Mouse (Mus musculus) hindbrain, embryonic 14.5 days (tissue): ENCODE data around the gene Lin7a. TPM values are rescaled to one million over a fixed set of nuclear protein-coding genes. Genes with fewer than 3 reads are reported as not detected.

ENCODE experiments used
- ATAC-seq: fragments of 200-750 bp; cut with Nextera tagmentation; 2 replicates; pipeline ENCODE4 v1.8.0; 2017; ENCODE audit warnings: moderate number of reproducible peaks, mild to moderate bottlenecking, moderate TSS enrichment, moderate library complexity; ENCODE audit not compliant: low FRiP score
- DNase-seq: peaks from one replicate; pipeline ENCODE4 v3.0.0-alpha.2; 2015; ENCODE audit warnings: low spot score
- H3K27ac ChIP-seq: fragments of 300-500 bp; sonication (generic); 2 replicates; pipeline ENCODE4 v1.5.1; 2014; ENCODE audit warnings: mild to moderate bottlenecking, moderate library complexity
- H3K27me3 ChIP-seq: fragments of 300-500 bp; sonication (generic); 2 replicates; pipeline ENCODE4 v1.6.1; 2014; ENCODE audit warnings: mild to moderate bottlenecking, low read length, mixed read lengths; ENCODE audit not compliant: control insufficient read depth, insufficient read depth
- H3K36me3 ChIP-seq: fragments of 300-500 bp; sonication (generic); replicated peaks from 2 replicates; pipeline ENCODE4 v1.6.1; 2014; ENCODE audit not compliant: control insufficient read depth, insufficient read depth
- H3K4me1 ChIP-seq: fragments of 300-500 bp; sonication (generic); replicated peaks from 2 replicates; pipeline ENCODE4 v1.6.1; 2014; ENCODE audit warnings: antibody characterized with exemption, low read length, mixed read lengths; ENCODE audit not compliant: control insufficient read depth, insufficient read depth
- H3K4me2 ChIP-seq: fragments of 300-500 bp; sonication (generic); replicated peaks from 2 replicates; pipeline ENCODE4 v1.6.1; 2014; ENCODE audit warnings: mild to moderate bottlenecking, moderate library complexity
- H3K4me3 ChIP-seq: fragments of 300-500 bp; sonication (generic); replicated peaks from 2 replicates; pipeline ENCODE4 v1.5.1; 2014; ENCODE audit warnings: mild to moderate bottlenecking, low read length
- H3K9ac ChIP-seq: fragments of 300-500 bp; sonication (generic); 2 replicates; pipeline ENCODE4 v1.6.1; 2014
- H3K9me3 ChIP-seq: fragments of 300-500 bp; sonication (generic); 2 replicates; pipeline ENCODE4 v1.6.1; 2016; ENCODE audit warnings: low read length; ENCODE audit not compliant: control insufficient read depth
- WGBS: fragments of 180-500 bp; shearing (Covaris S2); extraction: QIAGEN DNeasy Blood & Tissue Kit; methylation state at CpG from one replicate; pipeline ENCODE4 v1.1.7; 2014; 5-methylcytosine and 5-hydroxymethylcytosine counted together
- polyA plus RNA-seq: library from polyadenylated mRNA; unstranded; fragments of >200 nt; fragmentation: Nextera tagmentation; extraction: Ambion mirVana; gene quantifications from 2 replicates; pipeline ENCODE4 v1.2.1, GENCODE M21; 2014

Gene Lin7a
- polyA plus RNA-seq, 1 experiment from 2014 or later = 36.2 TPM

GRCm38 (mm10) chr10:107449496-107450330 is 178.2 kb downstream of the Lin7a start:
- Histone ChIP-seq H3K4me1 (no peaks in the 10 kb centered on the region), H3K27me3 (no peaks in the 10 kb centered on the region), H3K27ac (no peak overlapping the region), H3K4me2 (no peak overlapping the region), H3K9me3 (no peaks in the 10 kb centered on the region), H3K36me3 (no peaks in the 10 kb centered on the region), H3K4me3 (no peak overlapping the region), H3K9ac (no peak overlapping the region)
- DNase-seq (no peak), ATAC-seq (no peak)
- WGBS = 91% methylated on average over 5 of the region's 5 CpGs

- H3K27ac ChIP-seq = no peak overlapping the region
- H3K4me2 ChIP-seq = no peak overlapping the region
- H3K9me3 ChIP-seq = no peaks in the 10 kb centered on the region
- H3K27me3 ChIP-seq = no peaks in the 10 kb centered on the region
- WGBS = 97% methylated on average over 7 of the region's 7 CpGs
- H3K36me3 ChIP-seq = no peaks in the 10 kb centered on the region
- no peak overlapping the region for H3K4me3 ChIP-seq
- H3K4me1 ChIP-seq = no peaks in the 10 kb centered on the region
- DNase-seq (no peak), ATAC-seq (no peak)
- H3K9ac ChIP-seq = no peak overlapping the region
These were observed 196.3 kb downstream of the Lin7a start for GRCm38 (mm10) chr10:107467819-107468218.

Other genes with a start within 250 kb of the Lin7a start
- 1.3 and 1.7 TPM in 2 replicates for gene Acss3, start 148.0 kb upstream of the Lin7a start, polyA plus RNA-seq
- 0.09 TPM in 1 of 2 replicates, not detected in the other for gene Myf5, start 214.4 kb downstream of the Lin7a start, polyA plus RNA-seq
- not detected in 2 replicates for gene Myf6, start 223.1 kb downstream of the Lin7a start, polyA plus RNA-seq